Mouse (Mus musculus): ENCODE results near the gene Acads. TPM values are rescaled to one million over a fixed set of nuclear protein-coding genes. Genes with fewer than 3 reads are reported as not detected.

Gene Acads
- polyA plus RNA-seq, 1 experiment from 2014 or later = 52.8 TPM

DNA sequence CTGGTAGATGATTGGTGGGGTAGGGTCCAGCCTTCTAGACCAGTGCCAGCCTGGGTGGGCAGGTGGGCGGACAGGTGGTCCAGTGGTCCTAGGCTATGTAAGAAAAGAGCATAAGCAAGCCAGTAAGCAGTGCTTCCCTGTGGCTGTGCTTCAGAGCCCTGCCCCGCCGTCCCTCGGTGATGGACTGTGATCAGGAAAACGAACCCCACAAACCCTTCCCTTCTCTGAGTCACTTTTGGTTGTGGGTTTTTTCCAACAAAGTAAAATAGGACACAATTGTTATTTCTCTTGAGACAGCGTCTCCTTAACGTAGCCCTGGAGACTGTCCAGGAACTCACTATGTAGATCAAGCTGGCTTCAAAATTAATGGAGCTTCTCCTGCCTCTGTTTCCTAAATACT lies 55.8 kb downstream of the Acads start:
- no peaks in the 10 kb centered on the region for H3K27me3 ChIP-seq
- H3K4me1 ChIP-seq = no peaks in the 10 kb centered on the region
- no peak overlapping the region for H3K27ac ChIP-seq
- H3K9ac ChIP-seq = no peak overlapping the region
- H3K36me3 ChIP-seq = peaks cover 15% of the 10 kb centered on the region
- no peak for ATAC-seq (ENCODE audit: insufficient number of reproducible peaks, insufficient read depth, low FRiP score, low TSS enrichment)
- H3K4me2 ChIP-seq (replicated peaks) = no peak overlapping the region
- no peaks in the 10 kb centered on the region for H3K9me3 ChIP-seq
- 93% methylated on average over 7 of the region's 7 CpGs for WGBS
- no peak overlapping the region for H3K4me3 ChIP-seq

DNA sequence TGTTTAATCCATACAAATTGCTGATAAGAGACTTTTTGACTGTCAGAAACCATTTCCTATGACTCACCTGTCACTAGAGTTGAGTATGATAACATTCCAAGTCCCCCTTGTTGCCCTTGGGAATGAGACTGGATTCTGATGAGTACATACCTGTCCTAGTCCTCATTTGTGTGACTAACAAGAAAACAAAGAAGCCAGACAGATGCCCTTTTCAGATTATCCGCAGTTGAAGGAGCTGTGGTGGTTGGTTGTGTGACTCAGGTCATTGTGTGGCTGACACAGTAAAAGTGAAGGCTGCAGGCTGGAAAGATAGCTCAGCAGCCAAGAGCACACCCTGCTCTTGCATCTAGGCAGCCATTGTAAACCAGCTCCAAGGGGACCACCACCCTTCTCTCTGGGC lies 56.6 kb downstream of the Acads start:
- Histone ChIP-seq H3K4me3 (no peak overlapping the region), H3K36me3 (peaks cover 15% of the 10 kb centered on the region), H3K9me3 (no peaks in the 10 kb centered on the region), H3K27me3 (no peaks in the 10 kb centered on the region), H3K4me1 (no peaks in the 10 kb centered on the region), H3K4me2 (replicated peaks) (no peak overlapping the region), H3K9ac (no peak overlapping the region), H3K27ac (no peak overlapping the region)
- no peak for ATAC-seq (ENCODE audit: insufficient number of reproducible peaks, insufficient read depth, low FRiP score, low TSS enrichment)
- WGBS = 86% methylated on average over 1 of the region's 1 CpGs

DNA sequence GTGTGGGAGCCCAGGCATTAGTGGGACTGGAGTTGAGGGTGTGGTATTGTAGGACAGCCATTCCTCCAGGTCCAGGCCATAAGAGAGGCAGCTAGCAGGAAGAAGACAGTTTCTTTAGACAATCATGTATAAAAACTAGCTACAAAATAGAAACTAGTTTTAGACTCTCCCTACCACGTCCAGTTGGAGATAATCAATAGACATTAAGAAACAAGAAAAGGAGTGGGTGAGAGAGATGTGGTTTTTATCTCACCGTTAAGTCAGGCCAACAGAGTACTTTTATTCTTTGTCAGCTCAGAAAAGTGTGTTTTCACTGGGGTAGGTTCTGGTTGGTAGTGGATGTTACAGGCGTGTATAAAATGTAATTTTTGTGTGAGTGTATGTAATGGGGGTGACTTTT lies 58.2 kb downstream of the Acads start:
- Histone ChIP-seq H3K4me2 (replicated peaks) (no peak overlapping the region), H3K27me3 (no peaks in the 10 kb centered on the region)
- WGBS = 94% methylated on average over 3 of the region's 3 CpGs

More for the DNA sequence above, 58.2 kb downstream of the Acads start:
- H3K9me3 ChIP-seq = no peaks in the 10 kb centered on the region
- H3K9ac ChIP-seq = no peak overlapping the region
- H3K4me1 ChIP-seq = no peaks in the 10 kb centered on the region
- ATAC-seq (ENCODE audit: insufficient number of reproducible peaks, insufficient read depth, low FRiP score, low TSS enrichment) = no peak
- no peak overlapping the region for H3K27ac ChIP-seq
- H3K36me3 ChIP-seq = peaks cover 15% of the 10 kb centered on the region
- H3K4me3 ChIP-seq = no peak overlapping the region

Other genes starting within 250 kb of the Acads start
- 2.4 and 4.2 TPM in 2 replicates for gene Oasl2, start 222.4 kb downstream of the Acads start, polyA plus RNA-seq (2016; fragmentation: Nextera tagmentation; extraction: Ambion mirVana)
- gene Oasl1, start 196.1 kb downstream of the Acads start, polyA plus RNA-seq (2016; fragmentation: Nextera tagmentation; extraction: Ambion mirVana) = 0.38 and 0.65 TPM in 2 replicates
- gene 2210016L21Rik, start 177.2 kb downstream of the Acads start, polyA plus RNA-seq (2016; fragmentation: Nextera tagmentation; extraction: Ambion mirVana) = 65.4 and 73.8 TPM in 2 replicates
- 0.05 TPM in 1 of 2 replicates, not detected in the other for gene Hnf1a, start 148.3 kb downstream of the Acads start, polyA plus RNA-seq (2016; fragmentation: Nextera tagmentation; extraction: Ambion mirVana)
- 19.9 and 32.7 TPM in 2 replicates for gene Sppl3, start 108.2 kb downstream of the Acads start, polyA plus RNA-seq (2016; fragmentation: Nextera tagmentation; extraction: Ambion mirVana)
- gene Gm10401, start 21.1 kb downstream of the Acads start, polyA plus RNA-seq (2016; fragmentation: Nextera tagmentation; extraction: Ambion mirVana) = 31.3 and 34.4 TPM in 2 replicates
- 56.0 and 56.3 TPM in 2 replicates for gene Unc119b, start 15.6 kb upstream of the Acads start, polyA plus RNA-seq (2016; fragmentation: Nextera tagmentation; extraction: Ambion mirVana)
- gene Mlec, start 38.8 kb upstream of the Acads start, polyA plus RNA-seq (2016; fragmentation: Nextera tagmentation; extraction: Ambion mirVana) = 82.1 and 86.6 TPM in 2 replicates
- gene Cabp1, start 75.0 kb upstream of the Acads start, polyA plus RNA-seq (2016; fragmentation: Nextera tagmentation; extraction: Ambion mirVana) = 2.6 and 4.7 TPM in 2 replicates
- 82.1 and 93.4 TPM in 2 replicates for gene Pop5, start 116.5 kb upstream of the Acads start, polyA plus RNA-seq (2016; fragmentation: Nextera tagmentation; extraction: Ambion mirVana)
- gene Rnf10, start 153.6 kb upstream of the Acads start, polyA plus RNA-seq (2016; fragmentation: Nextera tagmentation; extraction: Ambion mirVana) = 184 and 187 TPM in 2 replicates
- 45.5 and 46.2 TPM in 2 replicates for gene Coq5, start 160.3 kb upstream of the Acads start, polyA plus RNA-seq (2016; fragmentation: Nextera tagmentation; extraction: Ambion mirVana)
- gene Dynll1, start 181.7 kb upstream of the Acads start, polyA plus RNA-seq (2016; fragmentation: Nextera tagmentation; extraction: Ambion mirVana) = 1,589 and 1,712 TPM in 2 replicates
- gene Srsf9, start 207.8 kb upstream of the Acads start, polyA plus RNA-seq (2016; fragmentation: Nextera tagmentation; extraction: Ambion mirVana) = 418 and 420 TPM in 2 replicates
- gene Gatc, start 221.8 kb upstream of the Acads start, polyA plus RNA-seq (2016; fragmentation: Nextera tagmentation; extraction: Ambion mirVana) = 29.0 and 30.0 TPM in 2 replicates
- gene Triap1, start 221.9 kb upstream of the Acads start, polyA plus RNA-seq (2016; fragmentation: Nextera tagmentation; extraction: Ambion mirVana) = 55.5 and 56.7 TPM in 2 replicates
- gene Cox6a1, start 229.6 kb upstream of the Acads start, polyA plus RNA-seq (2016; fragmentation: Nextera tagmentation; extraction: Ambion mirVana) = 652 and 721 TPM in 2 replicates

All from embryonic facial prominence, embryonic 12.5 days (tissue).